Mouse (Mus musculus) liver, embryonic 14.5 days (tissue): ENCODE measurements around the gene Terf2. TPM values are rescaled to one million over a fixed set of nuclear protein-coding genes. Genes with fewer than 3 reads are reported as not detected.
"Not testable (repeated sequence)": the region's sequence is repeated elsewhere in the genome, so short reads cannot be mapped to it uniquely, and the experiment has no call there.

Source experiments
- ATAC-seq: fragments of 200-750 bp; cut with Nextera tagmentation; 2 replicates; pipeline ENCODE4 v1.8.0; 2017; ENCODE audit warnings: moderate number of reproducible peaks, mild to moderate bottlenecking, moderate library complexity; ENCODE audit not compliant: insufficient read depth
- DNase-seq, 3 experiments: peaks; one replicate each; pipeline ENCODE4 v3.0.0-alpha.2; 2012 to 2013; ENCODE audit warnings: low read depth in 3 of 3, low spot score in 3 of 3
- H3K27ac ChIP-seq: fragments of 300-500 bp; sonication (generic); 2 replicates; pipeline ENCODE4 v1.5.1; 2014; ENCODE audit warnings: moderate library complexity, mild to moderate bottlenecking, control low read depth, inconsistent platforms
- H3K27me3 ChIP-seq: fragments of 300-500 bp; sonication (generic); 2 replicates; pipeline ENCODE4 v1.6.1; 2014; ENCODE audit warnings: mild to moderate bottlenecking, low read length, moderate library complexity; ENCODE audit not compliant: control insufficient read depth, insufficient read depth
- H3K36me3 ChIP-seq: fragments of 300-500 bp; sonication (generic); replicated peaks from 2 replicates; pipeline ENCODE4 v1.6.1; 2014; ENCODE audit warnings: low read depth; ENCODE audit not compliant: control insufficient read depth, insufficient read depth
- H3K4me1 ChIP-seq, 2 experiments: fragments of 200-500 bp in 1 of 2; fragments of 300-500 bp in 1 of 2; sonication (generic) in 1 of 2; replicated peaks; 2 replicates each; pipeline ENCODE4 v1.6.1; 2012 to 2014; ENCODE audit warnings: antibody characterized with exemption in 1 of 2, inconsistent platforms in 1 of 2, low read length in 1 of 2; ENCODE audit not compliant: control insufficient read depth in 2 of 2, insufficient read depth in 2 of 2
- H3K4me2 ChIP-seq: fragments of 300-500 bp; sonication (generic); 2 replicates; pipeline ENCODE4 v1.6.1; 2014; ENCODE audit warnings: low read depth, mild to moderate bottlenecking, control low read depth, moderate library complexity
- H3K4me3 ChIP-seq, 2 experiments: fragments of 200-500 bp in 1 of 2; fragments of 300-500 bp in 1 of 2; sonication (generic) in 1 of 2; 2 replicates each; pipeline ENCODE4 v1.5.1; 2012 to 2014; ENCODE audit warnings: low read depth in 2 of 2, low read length in 2 of 2, mild to moderate bottlenecking in 2 of 2, control low read depth in 1 of 2, inconsistent platforms in 1 of 2, moderate library complexity in 1 of 2; ENCODE audit not compliant: insufficient read depth in 1 of 2
- H3K9ac ChIP-seq: fragments of 300-500 bp; sonication (generic); replicated peaks from 2 replicates; pipeline ENCODE4 v1.6.1; 2014; ENCODE audit warnings: mild to moderate bottlenecking, control low read depth, moderate library complexity
- H3K9me3 ChIP-seq: fragments of 300-500 bp; sonication (generic); 2 replicates; pipeline ENCODE4 v1.6.1; 2016; ENCODE audit warnings: low read length, mixed read lengths; ENCODE audit not compliant: control insufficient read depth
- CTCF ChIP-seq: IDR thresholded peaks from 2 replicates; pipeline ENCODE4 v1.5.1; 2016; ENCODE audit warnings: antibody characterized with exemption, low read depth, control low read depth
- EP300 ChIP-seq: IDR thresholded peaks from 2 replicates; pipeline ENCODE4 v1.6.1; 2016; ENCODE audit warnings: antibody characterized with exemption, low read depth
- WGBS: fragments of 180-500 bp; shearing (Covaris S2); extraction: QIAGEN DNeasy Blood & Tissue Kit; methylation state at CpG from one replicate; pipeline ENCODE4 v1.1.7; 2014; ENCODE audit not compliant: insufficient replicate concordance; 5-methylcytosine and 5-hydroxymethylcytosine counted together
- polyA plus RNA-seq, 2 experiments: library from polyadenylated mRNA; depleted of rRNA in 1 of 2; stranded (reverse) in 1 of 2; unstranded in 1 of 2; fragments of >200 nt; fragmentation: Nextera tagmentation in 1 of 2; extraction: Ambion mirVana in 1 of 2; gene quantifications; 2 replicates each; pipeline versions ENCODE4 v1.2.1 to v1.2.3; 2012 to 2014

Terf2 gene
- polyA plus RNA-seq, 2 experiments = 5.3 to 9.3 TPM

DNA sequence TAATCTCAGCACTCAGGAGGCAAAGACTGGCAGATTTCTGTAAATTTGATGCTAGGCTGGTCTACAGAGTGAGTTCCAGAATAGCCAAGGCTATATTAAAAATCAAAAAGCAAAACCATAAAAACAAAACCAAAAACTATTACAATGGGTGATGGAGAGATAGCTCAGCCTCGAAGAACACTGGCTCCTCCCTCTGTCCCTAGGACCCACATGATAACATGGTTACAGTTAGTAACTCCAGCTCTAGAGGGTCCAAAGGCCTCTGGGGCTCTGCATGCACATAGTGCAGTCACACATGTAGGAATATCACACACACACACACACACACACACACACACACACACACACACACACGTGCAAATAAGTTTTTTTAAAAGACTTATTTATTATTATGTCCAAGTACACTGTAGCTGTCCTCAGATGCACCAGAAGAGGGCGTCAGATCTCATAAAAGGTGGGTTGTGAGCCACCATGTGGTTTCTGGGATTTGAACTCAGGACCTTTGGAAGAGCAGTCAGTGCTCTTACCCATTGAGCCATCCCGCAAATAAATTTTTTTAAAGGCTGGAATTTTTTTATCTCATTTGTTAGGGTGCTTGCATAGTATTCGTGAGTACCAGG lies 13.6 kb upstream of the Terf2 start:
- no peak overlapping the region for H3K9ac ChIP-seq
- H3K27ac ChIP-seq = no peak overlapping the region
- H3K4me2 ChIP-seq = no peak overlapping the region
- H3K4me3 ChIP-seq = no peak overlapping the region
- H3K36me3 ChIP-seq = no peaks in the 10 kb centered on the region
- DNase-seq (no peak), ATAC-seq (no peak)
- peaks cover 0 to 6% of the 10 kb centered on the region in 2 experiments; a peak in 2 of 4 replicates for H3K4me1 ChIP-seq
- TF ChIP-seq CTCF (no peak), EP300 (no peak)
- no peaks in the 10 kb centered on the region for H3K9me3 ChIP-seq
- H3K27me3 ChIP-seq = no peaks in the 10 kb centered on the region
- 58% methylated on average over 5 of the region's 5 CpGs for WGBS

DNA sequence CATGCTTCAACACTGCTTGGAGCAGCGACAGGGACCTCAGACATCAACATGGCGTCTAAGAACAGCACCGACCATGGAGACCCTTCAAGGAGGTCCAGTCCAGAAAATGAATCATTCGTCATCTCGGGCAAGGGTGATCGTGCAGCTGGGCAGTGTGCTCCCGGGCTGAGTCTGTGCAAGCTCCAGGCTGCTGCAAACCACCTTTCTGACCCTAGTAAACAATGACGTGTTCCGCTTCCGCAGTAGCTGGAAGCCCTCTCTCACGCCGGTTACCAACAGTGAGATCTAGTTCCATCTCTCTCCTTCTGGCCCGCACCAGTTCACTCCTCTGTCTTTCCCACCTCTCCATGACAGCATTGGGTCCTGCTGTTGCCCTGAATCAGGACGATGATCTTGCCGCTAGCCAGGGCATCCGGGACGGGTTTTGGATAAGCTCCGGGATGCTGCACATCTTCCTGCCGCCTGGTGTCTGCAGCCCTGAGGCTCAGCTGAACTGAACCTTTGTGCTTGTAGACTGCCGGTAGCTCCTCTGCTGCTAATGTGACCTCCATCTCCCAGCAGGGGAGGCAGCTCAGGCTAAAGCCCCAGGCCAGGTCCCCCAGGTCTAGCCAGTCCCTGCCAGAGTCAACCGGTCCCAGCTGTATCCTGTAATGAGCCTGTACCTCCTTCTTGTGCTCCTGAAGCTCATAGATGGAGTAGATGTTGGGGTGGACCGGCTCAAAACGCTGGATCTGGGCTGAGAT lies 12.8 kb upstream of the Terf2 start:
- H3K9ac ChIP-seq = no peak overlapping the region
- no peak for ATAC-seq
- DNase-seq = no peak

DNA sequence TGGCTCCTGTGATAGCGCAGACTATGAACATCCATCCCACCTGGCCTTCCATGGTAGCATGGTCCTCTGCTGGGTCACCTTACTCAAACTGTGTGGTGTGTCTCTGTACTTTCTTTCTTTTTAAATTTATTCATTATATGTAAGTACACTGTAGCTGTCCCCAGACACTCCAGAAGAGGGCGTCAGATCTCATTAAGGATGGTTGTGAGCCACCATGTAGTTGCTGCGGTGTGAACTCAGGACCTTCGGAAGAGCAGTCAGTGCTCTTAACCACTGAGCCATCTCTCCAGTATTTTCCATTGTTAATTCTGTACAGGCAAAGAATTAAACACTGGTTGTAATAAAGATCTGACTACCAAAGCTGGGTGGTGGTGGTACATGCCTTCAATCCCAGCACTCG lies 11.7 kb upstream of the Terf2 start:
- H3K4me3 ChIP-seq, H3K36me3 ChIP-seq, H3K27ac ChIP-seq, H3K4me1 ChIP-seq, H3K27me3 ChIP-seq, H3K9ac ChIP-seq, ATAC-seq, DNase-seq, H3K4me2 ChIP-seq, H3K9me3 ChIP-seq: not testable (repeated sequence)
- 73% methylated on average over 5 of the region's 5 CpGs for WGBS

More for the DNA sequence above, 12.8 kb upstream of the Terf2 start:
- Histone ChIP-seq H3K4me3 (peak overlapping the region in 1 of 2 experiments; percentile 23; a peak in 2 of 4 replicates), H3K4me2 (0 out of 2 replicates have a peak overlapping the region, but pooled peaks have one; percentile 18), H3K27ac (no peak overlapping the region), H3K9me3 (no peaks in the 10 kb centered on the region), H3K4me1 (no peaks in the 10 kb centered on the region), H3K27me3 (no peaks in the 10 kb centered on the region), H3K36me3 (no peaks in the 10 kb centered on the region)
- 62% methylated on average over 23 of the region's 23 CpGs for WGBS
- TF ChIP-seq EP300 = no peak
- no peak for TF ChIP-seq CTCF

DNA sequence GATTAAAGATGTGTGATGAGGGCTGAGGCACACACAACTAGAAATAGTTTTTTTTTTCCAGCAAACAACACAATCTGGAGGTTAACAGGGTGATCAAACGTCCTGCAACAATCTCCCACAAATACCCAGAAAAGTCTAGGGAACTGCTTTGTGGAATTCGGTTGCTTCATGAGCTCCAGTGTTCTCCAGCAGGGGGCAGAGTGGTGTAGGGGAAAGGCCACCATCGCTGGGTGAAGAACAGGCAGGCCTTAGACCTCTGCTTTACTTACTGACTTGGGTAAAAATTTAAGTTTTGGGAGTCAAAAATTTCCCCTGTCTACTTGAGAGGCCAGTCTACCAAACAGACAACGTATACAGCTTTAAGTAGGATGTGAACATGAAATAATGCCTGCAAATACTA lies 8.2 kb upstream of the Terf2 start:
- WGBS = 8% methylated on average over 4 of the region's 4 CpGs

DNA sequence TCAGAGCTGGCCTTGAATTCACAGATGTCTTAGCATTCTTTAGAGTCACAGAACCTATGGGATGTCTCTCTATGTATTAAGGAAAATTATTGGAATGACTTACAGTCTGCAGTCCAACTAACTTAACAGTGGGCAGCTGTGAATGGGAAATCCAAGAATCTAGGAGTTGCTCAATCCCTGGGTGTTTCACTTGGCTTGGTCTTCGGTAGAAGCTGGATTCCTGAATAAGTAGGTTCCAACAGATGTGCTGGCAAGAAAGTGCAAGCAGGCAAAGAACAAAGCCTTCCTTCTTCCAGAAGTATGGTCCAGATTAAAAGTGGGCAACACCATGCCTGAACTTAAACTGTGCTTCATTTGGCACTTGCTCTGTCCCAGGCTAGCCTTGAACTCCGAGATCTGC lies 4.3 kb upstream of the Terf2 start:
- no peaks in the 10 kb centered on the region for H3K36me3 ChIP-seq
- no peaks in the 10 kb centered on the region for H3K9me3 ChIP-seq
- no peak overlapping the region for H3K4me2 ChIP-seq
- 69% methylated on average over 2 of the region's 2 CpGs for whole genome bisulfite sequencing
- no peak overlapping the region for H3K27ac ChIP-seq
- no peak overlapping the region for H3K4me3 ChIP-seq
- DNase-seq = no peak
- H3K9ac ChIP-seq = no peak overlapping the region
- peaks cover 0 to 4% of the 10 kb centered on the region in 2 experiments; a peak in 2 of 4 replicates for H3K4me1 ChIP-seq
- no peaks in the 10 kb centered on the region for H3K27me3 ChIP-seq
- no peak for TF ChIP-seq EP300
- TF ChIP-seq CTCF = no peak
- ATAC-seq = no peak

More for the DNA sequence above, 8.2 kb upstream of the Terf2 start:
- Histone ChIP-seq H3K27me3 (no peaks in the 10 kb centered on the region), H3K4me1 (no peaks in the 10 kb centered on the region), H3K4me2 (no peak overlapping the region), H3K9ac (no peak overlapping the region), H3K36me3 (no peaks in the 10 kb centered on the region), H3K4me3 (no peak overlapping the region), H3K27ac (no peak overlapping the region), H3K9me3 (no peaks in the 10 kb centered on the region)
- TF ChIP-seq EP300 = no peak
- TF ChIP-seq CTCF = peak; percentile 87
- DNase-seq = peak; percentile 35 to 42 (median 36)
- no peak for ATAC-seq
